Mouse (Mus musculus) hindbrain, postnatal 0 days (tissue): ENCODE measurements around the gene Nfkb1. TPM values are rescaled to one million over a fixed set of nuclear protein-coding genes. Genes with fewer than 3 reads are reported as not detected.

Experiments used
- ATAC-seq: fragments of 200-750 bp; cut with Nextera tagmentation; 2 replicates; pipeline ENCODE4 v1.8.0; 2017; ENCODE audit warnings: mild to moderate bottlenecking, moderate TSS enrichment, moderate library complexity
- DNase-seq: peaks from one replicate; pipeline ENCODE4 v3.0.0-alpha.2; 2015; ENCODE audit warnings: low spot score
- H3K27ac ChIP-seq: fragments of 300-500 bp; sonication (generic); 2 replicates; pipeline ENCODE4 v1.5.1; 2014; ENCODE audit warnings: mild to moderate bottlenecking
- H3K27me3 ChIP-seq: fragments of 300-500 bp; sonication (generic); 2 replicates; pipeline ENCODE4 v1.6.1; 2014; ENCODE audit warnings: low read length, mixed read lengths; ENCODE audit not compliant: insufficient read depth
- H3K36me3 ChIP-seq: fragments of 300-500 bp; sonication (generic); 2 replicates; pipeline ENCODE4 v1.6.1; 2014; ENCODE audit warnings: low read length, mixed read lengths; ENCODE audit not compliant: insufficient read depth
- H3K4me1 ChIP-seq: fragments of 300-500 bp; sonication (generic); 2 replicates; pipeline ENCODE4 v1.6.1; 2014; ENCODE audit warnings: antibody characterized with exemption, low read length, mixed read lengths; ENCODE audit not compliant: insufficient read depth
- H3K4me2 ChIP-seq: fragments of 300-500 bp; sonication (generic); 2 replicates; pipeline ENCODE4 v1.6.1; 2014; ENCODE audit warnings: low read depth, mild to moderate bottlenecking, low read length, moderate library complexity, mixed read lengths
- H3K4me3 ChIP-seq: fragments of 300-500 bp; sonication (generic); 2 replicates; pipeline ENCODE4 v1.5.1; 2014; ENCODE audit warnings: low read length
- H3K9ac ChIP-seq: fragments of 300-500 bp; sonication (generic); replicated peaks from 2 replicates; pipeline ENCODE4 v1.6.1; 2014; ENCODE audit warnings: mild to moderate bottlenecking, low read length, moderate library complexity, mixed read lengths
- H3K9me3 ChIP-seq: fragments of 300-500 bp; sonication (generic); 2 replicates; pipeline ENCODE4 v1.6.1; 2016; ENCODE audit warnings: low read length, mixed read lengths
- CTCF ChIP-seq: IDR thresholded peaks from 2 replicates; pipeline ENCODE4 v1.5.1; 2016; ENCODE audit warnings: antibody characterized with exemption, control low read depth, low read depth
- WGBS: fragments of 180-500 bp; shearing (Covaris S2); extraction: QIAGEN DNeasy Blood & Tissue Kit; methylation state at CpG from one replicate; pipeline ENCODE4 v1.1.7; 2014; 5-methylcytosine and 5-hydroxymethylcytosine counted together
- polyA plus RNA-seq: library from polyadenylated mRNA; unstranded; fragments of >200 nt; fragmentation: Nextera tagmentation; extraction: Ambion mirVana; gene quantifications from 2 replicates; pipeline ENCODE4 v1.2.1, GENCODE M21; 2015
- total RNA-seq: library from RNA; depleted of rRNA; stranded (reverse); fragments of >200 nt; gene quantifications from 2 replicates; pipeline ENCODE4 v1.2.3, GENCODE M21; 2014

Nfkb1 gene
- total and polyA plus RNA-seq, 2 experiments from 2014 or later = 5.1 to 40.1 TPM

DNA sequence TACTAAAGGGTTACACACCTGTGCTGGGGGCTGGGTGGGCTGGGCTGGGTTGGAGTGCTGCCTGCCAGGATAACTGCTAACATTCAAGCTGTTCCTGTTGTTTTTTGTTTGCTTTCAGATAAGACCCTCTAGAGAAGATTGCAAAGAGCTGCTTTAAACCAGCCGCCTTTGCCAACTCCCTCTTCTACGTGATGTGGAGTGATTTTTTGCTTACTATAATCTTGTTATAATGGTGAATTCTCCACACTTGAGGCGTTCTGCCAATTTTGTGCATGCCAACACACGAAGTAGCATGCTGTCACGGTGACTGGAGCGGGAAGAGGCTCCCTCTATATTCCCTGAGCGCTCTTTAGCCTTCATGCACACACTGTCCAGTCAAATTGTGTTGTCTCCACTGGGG lies 17.7 kb downstream of the Nfkb1 start:
- no peak overlapping the region for H3K9ac ChIP-seq
- no peaks in the 10 kb centered on the region for H3K27me3 ChIP-seq
- peak overlapping the region; percentile 38 for H3K4me2 ChIP-seq
- 20% methylated on average over 7 of the region's 7 CpGs for WGBS
- H3K27ac ChIP-seq = 0 out of 2 replicates have a peak overlapping the region, but pooled peaks have one; percentile 54
- ATAC-seq = peak; percentile 66; the same call in 1 of the 2 replicates
- TF ChIP-seq CTCF = no peak
- H3K4me3 ChIP-seq = no peak overlapping the region; the same call in 1 of the 2 replicates
- no peaks in the 10 kb centered on the region for H3K36me3 ChIP-seq
- no peaks in the 10 kb centered on the region for H3K9me3 ChIP-seq
- peaks cover 25% of the 10 kb centered on the region; the same call in 1 of the 2 replicates for H3K4me1 ChIP-seq
- DNase-seq = peak; percentile 75

DNA sequence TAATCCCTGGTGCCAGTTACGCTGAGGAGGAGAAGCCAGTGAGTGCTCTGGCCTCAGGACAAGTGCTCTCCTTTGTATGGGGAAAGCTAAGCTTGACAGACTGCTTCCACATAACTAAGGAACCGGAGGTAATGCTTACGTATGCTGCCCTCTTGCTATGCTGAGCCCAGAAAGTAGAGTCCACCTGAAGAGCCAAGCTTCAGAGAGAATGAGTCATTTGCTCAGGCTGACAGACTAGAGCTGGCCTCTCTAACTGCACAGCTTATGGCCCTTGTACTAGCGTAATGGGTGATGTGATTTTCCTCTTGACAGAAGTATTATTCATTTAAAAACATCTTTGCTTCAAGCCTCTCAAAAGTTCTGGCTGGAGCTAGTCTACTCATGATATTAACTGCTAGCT lies 18.3 kb downstream of the Nfkb1 start:
- WGBS = 78% methylated on average over 4 of the region's 4 CpGs
- ATAC-seq = no peak
- peaks cover 25% of the 10 kb centered on the region; the same call in 1 of the 2 replicates for H3K4me1 ChIP-seq
- TF ChIP-seq CTCF = no peak
- 0 out of 2 replicates have a peak overlapping the region, but pooled peaks have one; percentile 29 for H3K27ac ChIP-seq
- H3K36me3 ChIP-seq = no peaks in the 10 kb centered on the region
- DNase-seq = no peak
- no peak overlapping the region for H3K4me3 ChIP-seq
- no peaks in the 10 kb centered on the region for H3K27me3 ChIP-seq
- no peak overlapping the region for H3K4me2 ChIP-seq
- H3K9me3 ChIP-seq = no peaks in the 10 kb centered on the region
- H3K9ac ChIP-seq = no peak overlapping the region

DNA sequence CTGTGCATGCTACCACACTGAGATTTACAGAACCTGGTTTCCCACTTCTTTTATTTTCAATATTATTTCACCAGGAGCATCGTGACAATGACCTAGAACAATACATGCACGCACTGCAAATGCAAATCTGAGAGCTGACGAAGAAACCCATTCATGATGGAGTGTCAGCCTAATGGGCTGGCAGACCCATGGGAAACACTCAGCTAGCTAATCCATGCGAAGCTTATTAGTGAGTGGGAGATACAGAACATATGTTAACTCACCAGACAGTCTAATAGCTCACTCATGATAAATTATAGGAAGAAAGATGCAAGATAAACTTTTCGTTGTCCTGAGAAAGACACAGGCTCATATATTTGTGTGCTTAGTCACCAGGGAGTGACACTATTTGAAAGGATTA lies 19.2 kb downstream of the Nfkb1 start:
- WGBS = 68% methylated on average over 5 of the region's 5 CpGs
- ATAC-seq = no peak

DNA sequence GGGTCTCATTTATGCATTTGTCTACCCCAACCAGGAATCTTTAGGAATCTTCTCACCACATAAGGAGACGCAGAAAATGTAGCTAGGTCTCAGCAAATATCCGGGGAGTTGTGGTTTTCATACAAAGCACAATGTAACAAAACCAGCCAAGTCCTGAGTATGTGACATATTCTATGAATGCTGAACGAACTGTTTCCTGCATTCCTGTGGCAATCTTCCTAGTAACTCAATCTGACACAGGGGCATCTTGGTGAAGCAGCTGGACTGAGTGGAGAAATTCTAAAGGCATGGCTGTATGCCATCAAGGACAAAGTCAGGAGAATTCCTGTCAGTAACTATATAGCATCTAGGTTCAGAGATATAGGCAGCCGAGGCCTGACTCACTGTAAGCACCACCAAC lies 20.5 kb downstream of the Nfkb1 start:
- no peak overlapping the region for H3K27ac ChIP-seq

More for the DNA sequence above, 19.2 kb downstream of the Nfkb1 start:
- no peak for TF ChIP-seq CTCF
- H3K4me1 ChIP-seq = peaks cover 25% of the 10 kb centered on the region; the same call in 1 of the 2 replicates
- H3K27me3 ChIP-seq = no peaks in the 10 kb centered on the region
- H3K4me3 ChIP-seq = no peak overlapping the region
- DNase-seq = no peak
- no peaks in the 10 kb centered on the region for H3K9me3 ChIP-seq
- H3K9ac ChIP-seq = no peak overlapping the region
- H3K4me2 ChIP-seq = no peak overlapping the region
- no peaks in the 10 kb centered on the region for H3K36me3 ChIP-seq
- no peak overlapping the region for H3K27ac ChIP-seq

DNA sequence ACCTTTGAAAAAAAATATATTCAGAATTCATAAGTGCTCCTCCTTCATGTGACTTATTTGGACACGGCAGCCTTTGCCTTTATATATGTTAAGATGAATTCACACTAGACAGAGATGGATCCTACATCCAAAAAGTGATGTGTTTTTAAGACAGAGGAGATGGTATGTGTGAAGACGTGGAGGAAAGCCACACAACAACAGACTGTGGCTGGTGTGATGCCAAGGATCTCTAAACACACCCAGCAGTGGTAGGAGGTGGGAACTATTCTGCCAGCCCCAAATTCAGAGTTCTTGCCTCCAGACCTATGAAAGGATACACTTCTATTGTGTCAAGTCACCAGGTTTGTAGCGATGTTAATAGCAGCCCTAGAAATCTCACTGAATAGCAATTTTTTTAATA lies 24.3 kb downstream of the Nfkb1 start:
- DNase-seq (no peak), ATAC-seq (no peak)
- no peaks in the 10 kb centered on the region for H3K4me1 ChIP-seq
- no peak overlapping the region for H3K4me3 ChIP-seq
- H3K9me3 ChIP-seq = no peaks in the 10 kb centered on the region
- H3K9ac ChIP-seq = no peak overlapping the region
- WGBS = 83% methylated on average over 3 of the region's 3 CpGs
- peaks cover 6% of the 10 kb centered on the region; the same call in 1 of the 2 replicates for H3K36me3 ChIP-seq
- no peak for TF ChIP-seq CTCF
- H3K27ac ChIP-seq = no peak overlapping the region
- no peaks in the 10 kb centered on the region for H3K27me3 ChIP-seq
- no peak overlapping the region for H3K4me2 ChIP-seq

More for the DNA sequence above, 20.5 kb downstream of the Nfkb1 start:
- H3K9me3 ChIP-seq = no peaks in the 10 kb centered on the region
- no peak overlapping the region for H3K4me3 ChIP-seq
- peaks cover 25% of the 10 kb centered on the region; the same call in 1 of the 2 replicates for H3K4me1 ChIP-seq
- H3K27me3 ChIP-seq = no peaks in the 10 kb centered on the region
- ATAC-seq (no peak), DNase-seq (no peak)
- 48% methylated on average over 4 of the region's 4 CpGs for WGBS
- no peak overlapping the region for H3K4me2 ChIP-seq
- TF ChIP-seq CTCF = no peak
- no peak overlapping the region for H3K9ac ChIP-seq
- H3K36me3 ChIP-seq = no peaks in the 10 kb centered on the region

DNA sequence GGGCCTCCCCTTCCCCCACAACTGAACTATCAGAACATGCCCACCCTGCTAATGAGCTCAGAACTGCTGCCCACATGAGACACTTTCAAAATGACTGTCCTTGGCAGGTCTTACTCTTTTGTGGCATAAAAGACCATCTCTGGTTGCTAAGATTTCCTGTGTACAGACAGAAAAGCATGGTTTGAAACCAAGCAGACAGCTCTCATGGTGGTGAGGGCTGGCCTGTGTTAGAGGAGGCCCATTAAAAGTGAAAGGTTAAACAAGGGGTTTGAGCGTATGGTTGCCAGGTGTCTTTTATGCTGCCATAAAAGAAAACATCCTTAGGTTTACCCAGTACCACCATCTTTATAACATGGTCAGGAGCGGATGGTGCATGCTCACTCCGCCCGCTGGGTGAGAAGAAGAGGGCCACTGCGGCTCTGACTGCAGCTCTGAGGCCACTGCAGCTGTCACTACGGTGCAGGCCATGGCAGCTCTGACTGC lies 25.5 kb downstream of the Nfkb1 start:
- Histone ChIP-seq H3K4me3 (no peak overlapping the region), H3K27me3 (no peaks in the 10 kb centered on the region), H3K4me1 (no peaks in the 10 kb centered on the region), H3K27ac (peak overlapping the region; percentile 48), H3K9me3 (no peaks in the 10 kb centered on the region), H3K36me3 (peaks cover 6% of the 10 kb centered on the region; the same call in 1 of the 2 replicates), H3K9ac (0 out of 2 replicates have a peak overlapping the region, but pooled peaks have one; percentile 5), H3K4me2 (no peak overlapping the region)
- no peak for TF ChIP-seq CTCF
- DNase-seq (peak; percentile 53), ATAC-seq (peak; percentile 89)
- 76% methylated on average over 6 of the region's 6 CpGs for WGBS

DNA sequence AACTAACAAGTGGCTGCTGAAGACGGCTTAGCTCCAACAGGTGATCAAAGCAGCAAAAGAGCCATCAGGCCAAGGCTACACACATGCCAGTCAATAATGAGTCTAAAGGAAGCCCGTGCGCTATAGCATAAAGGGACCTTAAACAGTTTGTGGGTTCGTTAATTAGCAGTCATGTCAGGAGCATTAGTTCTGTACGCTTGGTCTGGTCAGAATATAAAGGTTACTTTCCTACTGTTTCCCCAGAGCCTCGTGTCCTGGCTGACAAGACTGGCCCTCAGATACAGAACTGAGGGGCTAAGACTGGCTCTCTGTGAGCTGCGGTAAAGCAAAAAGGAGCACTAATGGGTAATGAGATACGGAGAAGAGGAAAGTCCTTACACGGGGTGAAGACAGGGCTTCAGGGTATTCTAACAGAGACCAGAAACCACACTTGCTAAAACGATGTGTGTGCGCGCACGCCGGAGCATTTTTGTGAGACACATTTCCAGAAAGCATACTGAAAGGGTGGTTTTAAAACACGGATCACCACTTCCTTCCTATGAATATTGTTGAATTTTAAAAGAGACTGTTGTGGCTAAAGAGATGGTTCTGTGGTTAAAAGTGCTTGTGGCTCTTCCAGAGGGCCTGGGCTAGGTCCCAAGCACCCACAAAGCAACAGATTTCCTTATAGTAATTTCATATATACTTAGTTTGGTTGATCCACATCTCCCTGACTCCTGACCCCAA lies 29.0 kb downstream of the Nfkb1 start:
- Histone ChIP-seq H3K27ac (no peak overlapping the region), H3K4me3 (no peak overlapping the region), H3K9ac (no peak overlapping the region), H3K36me3 (peaks cover 6% of the 10 kb centered on the region; the same call in 1 of the 2 replicates), H3K9me3 (no peaks in the 10 kb centered on the region), H3K4me2 (no peak overlapping the region), H3K4me1 (no peaks in the 10 kb centered on the region), H3K27me3 (no peaks in the 10 kb centered on the region)
- DNase-seq (no peak), ATAC-seq (no peak)
- WGBS = 76% methylated on average over 15 of the region's 15 CpGs
- no peak for TF ChIP-seq CTCF
